Mouse (Mus musculus): ENCODE data around the gene Cd300ld. TPM values are rescaled to one million over a fixed set of nuclear protein-coding genes. Genes with fewer than 3 reads are reported as not detected.
"Not testable (repeated sequence)": the region's sequence is repeated elsewhere in the genome, so short reads cannot be mapped to it uniquely, and the experiment has no call there.

Gene Cd300ld
- total RNA-seq (2021), result not detected
- long read RNA-seq, experiment 1, result 0 reads
- long read RNA-seq, experiment 2, result 0 reads

DNA sequence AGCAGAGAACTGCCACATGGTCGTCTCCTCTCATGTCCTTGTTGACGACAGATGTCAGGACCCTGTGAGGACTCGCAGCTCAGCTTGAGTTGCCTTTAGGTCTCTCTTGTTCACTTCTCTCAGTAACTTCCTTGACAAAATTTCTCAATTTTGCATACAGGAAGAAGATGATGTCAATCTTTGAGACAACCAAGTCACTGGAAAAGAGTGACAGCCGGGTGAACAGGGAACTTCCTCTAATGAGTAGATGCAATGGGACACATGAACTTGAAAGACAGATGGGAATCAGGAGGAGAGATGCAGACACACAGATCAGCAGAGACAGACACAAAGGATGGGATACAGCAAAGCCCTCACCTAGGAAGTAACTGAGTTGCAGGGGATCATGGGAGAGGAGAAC is at the start of gene Cd300ld:
Gene Cd300ld, minus strand, starts transcription at position 130 of the 400 bp plus-strand sequence.
- Histone ChIP-seq H3K4me3 (no peak within 1 kb of the TSS), H3K27ac (no peak within 1 kb of the TSS)
- no peak for DNase-seq (ENCODE audit: low spot score in 2 of 2)
- no peak for TF ChIP-seq CTCF (conservative IDR thresholded peaks at IDR 0.05)

DNA sequence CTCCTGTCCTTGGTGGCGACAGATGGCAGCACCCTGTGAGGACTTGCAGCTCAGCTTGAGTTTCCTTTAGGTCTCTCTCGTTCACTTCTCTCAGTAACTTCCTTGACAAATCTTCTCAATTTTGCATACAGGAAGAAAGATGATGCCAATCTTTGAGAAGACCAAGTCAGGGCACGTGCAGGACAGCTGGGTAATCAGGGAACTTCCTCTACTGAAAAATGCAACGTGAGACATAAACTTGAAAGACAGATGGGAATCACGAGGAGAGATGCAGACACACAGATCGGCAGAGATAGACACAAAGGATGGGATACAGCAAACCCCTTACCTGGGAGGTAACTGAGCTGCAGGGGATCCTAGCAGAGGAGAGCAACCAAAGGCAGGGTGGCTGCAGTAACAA is 47.9 kb upstream of the Cd300ld start, which contains the start of gene Cd300ld5:
Gene Cd300ld5, minus strand, starts transcription at position 101 of the 400 bp plus-strand sequence.
- not testable (repeated sequence) for DNase-seq (ENCODE audit: low spot score in 2 of 2); H3K27ac ChIP-seq; H3K4me3 ChIP-seq

DNA sequence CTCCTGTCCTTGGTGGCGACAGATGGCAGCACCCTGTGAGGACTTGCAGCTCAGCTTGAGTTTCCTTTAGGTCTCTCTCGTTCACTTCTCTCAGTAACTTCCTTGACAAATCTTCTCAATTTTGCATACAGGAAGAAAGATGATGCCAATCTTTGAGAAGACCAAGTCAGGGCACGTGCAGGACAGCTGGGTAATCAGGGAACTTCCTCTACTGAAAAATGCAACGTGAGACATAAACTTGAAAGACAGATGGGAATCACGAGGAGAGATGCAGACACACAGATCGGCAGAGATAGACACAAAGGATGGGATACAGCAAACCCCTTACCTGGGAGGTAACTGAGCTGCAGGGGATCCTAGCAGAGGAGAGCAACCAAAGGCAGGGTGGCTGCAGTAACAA is 37.2 kb upstream of the Cd300ld start, which contains the start of gene Cd300ld4:
Gene Cd300ld4, minus strand, starts transcription at position 101 of the 400 bp plus-strand sequence.
- not testable (repeated sequence) for H3K27ac ChIP-seq; H3K4me3 ChIP-seq; DNase-seq (ENCODE audit: low spot score in 2 of 2)

DNA sequence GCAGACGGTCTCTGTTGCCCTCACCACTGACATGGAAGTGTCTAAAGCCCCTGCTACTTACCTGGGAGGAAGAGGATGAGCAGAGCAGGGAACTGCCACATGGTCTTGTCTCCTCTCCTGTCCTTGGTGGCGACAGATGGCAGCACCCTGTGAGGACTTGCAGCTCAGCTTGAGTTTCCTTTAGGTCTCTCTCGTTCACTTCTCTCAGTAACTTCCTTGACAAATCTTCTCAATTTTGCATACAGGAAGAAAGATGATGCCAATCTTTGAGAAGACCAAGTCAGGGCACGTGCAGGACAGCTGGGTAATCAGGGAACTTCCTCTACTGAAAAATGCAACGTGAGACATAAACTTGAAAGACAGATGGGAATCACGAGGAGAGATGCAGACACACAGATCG is 26.4 kb upstream of the Cd300ld start, which contains the start of gene Cd300ld2:
Gene Cd300ld2, minus strand, starts transcription at position 101 of the 400 bp plus-strand sequence.
- not testable (repeated sequence) for H3K4me3 ChIP-seq; DNase-seq (ENCODE audit: low spot score in 2 of 2)

DNA sequence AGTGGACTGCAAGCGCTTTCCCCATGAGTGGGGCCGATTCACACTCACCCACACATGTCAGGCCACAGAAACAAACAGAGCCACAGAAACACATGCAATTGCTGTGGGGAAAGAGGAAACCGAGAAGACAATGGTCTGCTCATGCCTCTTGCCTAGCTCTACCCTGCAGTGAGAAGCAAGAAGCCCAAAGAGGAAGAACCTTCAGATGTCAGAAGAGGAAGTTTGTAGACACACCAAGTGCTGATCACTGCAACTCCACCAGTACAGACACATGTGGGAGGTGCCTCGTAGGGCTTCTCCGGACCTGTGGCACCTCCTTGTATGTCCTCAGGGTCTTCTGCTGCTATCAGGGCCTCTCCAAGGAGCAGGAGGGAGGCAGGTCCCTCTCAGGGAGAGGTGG is 14.3 kb upstream of the Cd300ld start:
- Histone ChIP-seq H3K4me3 (no peak overlapping the region), H3K27ac (no peak overlapping the region)
- TF ChIP-seq CTCF (conservative IDR thresholded peaks at IDR 0.05), result no peak
- DNase-seq (ENCODE audit: low spot score in 2 of 2), result no peak

More for the DNA sequence above, 26.4 kb upstream of the Cd300ld start, which contains the start of gene Cd300ld2:
- H3K27ac ChIP-seq, result not testable (repeated sequence)

DNA sequence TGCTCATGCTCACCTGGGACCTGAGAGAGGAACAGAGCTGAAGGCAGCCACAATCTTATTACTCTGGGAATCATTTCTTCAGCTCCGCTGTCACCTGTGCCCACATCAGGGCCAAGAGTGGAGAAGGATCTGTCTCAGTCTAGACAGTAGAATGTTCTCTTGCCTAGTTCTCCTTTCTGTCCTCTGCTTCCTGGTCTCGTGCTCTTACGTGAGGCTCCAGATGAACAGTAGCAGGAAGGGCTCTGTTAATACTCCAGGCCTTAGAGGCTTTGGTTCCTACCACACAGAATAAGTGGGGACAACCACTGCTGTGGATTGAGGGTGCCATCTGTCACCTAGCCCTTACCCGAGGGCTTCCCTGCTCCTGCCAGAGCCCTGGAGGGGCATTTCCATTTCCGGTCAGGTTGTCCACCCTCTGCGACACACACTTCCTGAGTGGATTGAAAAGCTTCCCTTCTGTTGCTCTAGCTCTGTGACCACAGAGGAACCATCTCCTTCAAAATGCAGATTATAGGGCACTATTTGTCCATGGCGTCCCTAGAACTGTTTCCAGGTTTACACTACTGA is 11.8 kb upstream of the Cd300ld start, which contains the start of gene Cd300c2:
Gene Cd300c2, minus strand, starts transcription at position 407 of the 567 bp plus-strand sequence.
- Histone ChIP-seq H3K4me3 (no peak within 1 kb of the TSS), H3K27ac (no peak within 1 kb of the TSS)
- TF ChIP-seq CTCF (conservative IDR thresholded peaks at IDR 0.05), result no peak
- no peak for DNase-seq (ENCODE audit: low spot score in 2 of 2)

DNA sequence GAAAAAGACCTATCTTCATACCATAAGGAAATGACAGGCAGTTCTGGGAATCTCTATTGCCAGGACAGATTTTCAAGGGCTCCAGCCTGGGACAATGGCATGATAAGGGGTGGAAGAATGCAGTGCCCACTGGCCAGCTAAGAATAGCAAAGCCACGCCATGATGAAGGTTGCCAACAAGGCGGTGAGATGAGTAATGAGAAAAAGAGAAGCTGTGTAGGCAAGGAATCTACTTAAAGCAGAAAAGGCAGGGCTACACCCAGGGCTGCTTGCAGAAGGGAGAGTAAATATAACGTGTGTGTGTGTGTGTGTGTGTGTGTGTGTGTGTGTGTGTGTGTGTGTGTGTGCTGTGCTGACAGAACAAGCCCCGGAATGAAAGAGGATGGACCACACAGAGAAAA is 7.9 kb downstream of the Cd300ld start:
- TF ChIP-seq CTCF (conservative IDR thresholded peaks at IDR 0.05), result no peak
- Histone ChIP-seq H3K27ac (no peak overlapping the region), H3K4me3 (no peak overlapping the region)
- no peak for DNase-seq (ENCODE audit: low spot score in 2 of 2)

DNA sequence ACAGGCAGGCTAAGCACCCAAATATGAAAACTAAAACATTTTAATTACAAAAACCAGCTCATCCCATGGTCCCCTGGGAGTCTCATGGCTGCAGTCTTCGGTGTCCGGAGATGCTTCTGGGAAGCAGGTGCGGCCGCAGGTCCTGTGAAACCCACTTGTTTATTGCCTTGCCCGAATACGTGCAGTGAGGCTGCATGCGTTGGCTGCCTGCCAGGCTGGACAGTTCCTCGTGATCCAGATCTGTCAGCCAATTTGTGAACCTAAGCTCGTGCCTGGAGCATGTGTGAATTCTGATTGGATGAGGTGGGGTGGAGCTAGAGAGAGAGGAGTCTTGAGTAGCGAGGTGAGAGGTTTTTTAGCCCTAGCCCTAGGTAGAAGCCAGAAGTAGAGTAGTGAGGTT is 17.0 kb downstream of the Cd300ld start:
- no peak for DNase-seq (ENCODE audit: low spot score in 2 of 2)
- TF ChIP-seq CTCF (conservative IDR thresholded peaks at IDR 0.05), result no peak
- no peak overlapping the region for H3K4me3 ChIP-seq
- H3K27ac ChIP-seq, result no peak overlapping the region

DNA sequence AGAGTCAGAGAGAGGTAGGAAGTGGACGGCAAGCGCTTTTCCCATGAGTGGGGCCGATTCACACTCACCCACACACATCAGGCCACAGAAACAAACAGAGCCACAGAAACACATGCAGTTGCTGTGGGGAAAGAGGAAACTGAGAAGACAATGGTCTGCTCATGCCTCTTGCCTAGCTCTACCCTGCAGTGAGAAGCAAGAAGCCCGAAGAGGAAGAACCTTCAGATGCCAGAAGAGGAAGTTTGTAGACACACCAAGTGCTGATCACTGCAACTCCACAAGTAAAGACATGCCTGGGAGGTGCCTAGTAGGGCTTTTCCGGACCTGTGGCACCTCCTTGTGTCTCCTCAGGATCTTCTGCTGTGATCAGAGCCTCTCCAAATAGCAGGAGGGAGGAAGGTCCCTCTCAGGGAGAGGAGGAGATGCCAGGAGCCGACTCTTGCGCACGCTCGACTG is 20.9 kb downstream of the Cd300ld start, which contains the start of gene Cd300c:
Gene Cd300c, minus strand, starts transcription at position 406 of the 456 bp plus-strand sequence.
- TF ChIP-seq CTCF (conservative IDR thresholded peaks at IDR 0.05), result no peak
- Histone ChIP-seq H3K27ac (no peak within 1 kb of the TSS; the same call in 1 of the 2 replicates), H3K4me3 (no peak within 1 kb of the TSS)
- no peak for DNase-seq (ENCODE audit: low spot score in 2 of 2)

DNA sequence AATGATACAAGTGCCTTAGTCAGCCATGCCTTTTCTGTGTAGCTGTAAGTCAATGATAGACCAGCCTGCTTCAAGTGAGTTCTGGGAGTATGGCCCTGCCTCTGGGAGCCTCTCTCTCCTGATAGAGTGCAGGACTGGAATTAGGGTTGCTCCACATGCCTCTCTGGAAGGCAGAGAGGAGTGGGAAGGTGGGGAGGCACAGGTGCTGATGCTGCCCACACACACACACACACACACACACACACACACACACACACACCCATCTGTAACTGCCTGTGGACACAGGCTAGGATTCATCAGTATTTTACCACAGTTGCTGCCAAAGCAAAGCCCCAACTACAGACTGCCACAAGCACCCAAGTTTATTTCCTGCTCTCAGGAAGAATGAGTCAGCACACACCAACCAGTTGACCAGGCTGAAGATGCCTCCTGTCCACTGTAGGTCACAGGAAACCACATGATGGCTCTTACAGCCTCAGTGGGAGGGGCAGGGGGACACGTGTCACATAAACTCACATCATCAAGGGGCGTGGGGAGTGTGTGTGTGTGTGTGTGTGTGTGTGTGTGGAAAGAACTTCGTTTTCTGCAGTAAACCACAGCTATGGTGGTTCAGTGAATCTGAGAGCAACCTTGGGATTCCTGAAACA is 24.4 kb downstream of the Cd300ld start:
- TF ChIP-seq CTCF (conservative IDR thresholded peaks at IDR 0.05), result no peak
- Histone ChIP-seq H3K4me3 (no peak overlapping the region), H3K27ac (no peak overlapping the region)
- no peak for DNase-seq (ENCODE audit: low spot score in 2 of 2)

DNA sequence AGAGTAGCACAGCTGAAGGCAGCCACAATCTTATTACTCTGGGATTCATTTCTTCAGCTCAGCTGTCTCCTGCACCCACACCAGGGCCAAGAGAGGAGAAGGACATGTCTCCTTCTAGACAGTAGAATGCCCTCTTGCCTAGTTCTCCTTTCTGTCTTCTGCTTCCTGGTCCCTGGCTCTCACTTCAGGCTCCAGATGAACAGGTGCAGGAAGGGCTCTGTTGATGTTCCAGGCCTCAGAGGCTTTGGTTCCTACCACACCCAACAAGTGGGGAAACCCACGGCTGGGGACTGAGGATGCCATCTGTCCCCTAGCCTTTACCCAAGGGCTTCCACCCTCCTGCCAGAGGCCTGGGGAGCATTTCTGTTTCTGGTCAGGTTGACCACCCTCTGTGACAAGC is 29.4 kb downstream of the Cd300ld start:
- Histone ChIP-seq H3K27ac (no peak overlapping the region), H3K4me3 (no peak overlapping the region)
- TF ChIP-seq CTCF (conservative IDR thresholded peaks at IDR 0.05), result no peak
- DNase-seq (ENCODE audit: low spot score in 2 of 2), result no peak

DNA sequence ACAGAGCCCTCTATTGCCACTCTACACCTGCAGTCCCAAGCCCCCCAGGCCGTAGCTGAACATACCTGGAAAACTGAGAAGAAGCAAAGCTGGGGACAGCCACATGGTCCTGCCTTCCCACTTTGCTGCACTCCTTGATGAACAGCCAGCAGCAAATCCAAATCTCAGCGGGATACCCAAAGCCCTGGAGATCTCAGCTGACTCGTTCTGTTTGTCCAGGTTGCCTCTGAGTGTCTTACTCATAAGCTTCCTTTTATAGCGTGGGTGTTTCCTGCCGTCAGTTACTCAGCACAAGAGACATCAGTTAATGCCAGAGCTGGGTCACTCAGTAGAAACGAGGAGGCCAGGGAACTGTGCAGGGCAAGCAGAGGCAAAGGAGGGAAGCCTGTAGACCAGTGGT is 55.6 kb downstream of the Cd300ld start, which contains the start of gene Cd300lb:
Gene Cd300lb, minus strand, starts transcription at position 243 of the 400 bp plus-strand sequence.
- Histone ChIP-seq H3K4me3 (no peak within 1 kb of the TSS), H3K27ac (no peak within 1 kb of the TSS)
- TF ChIP-seq CTCF (conservative IDR thresholded peaks at IDR 0.05), result no peak
- DNase-seq (ENCODE audit: low spot score in 2 of 2), result no peak

DNA sequence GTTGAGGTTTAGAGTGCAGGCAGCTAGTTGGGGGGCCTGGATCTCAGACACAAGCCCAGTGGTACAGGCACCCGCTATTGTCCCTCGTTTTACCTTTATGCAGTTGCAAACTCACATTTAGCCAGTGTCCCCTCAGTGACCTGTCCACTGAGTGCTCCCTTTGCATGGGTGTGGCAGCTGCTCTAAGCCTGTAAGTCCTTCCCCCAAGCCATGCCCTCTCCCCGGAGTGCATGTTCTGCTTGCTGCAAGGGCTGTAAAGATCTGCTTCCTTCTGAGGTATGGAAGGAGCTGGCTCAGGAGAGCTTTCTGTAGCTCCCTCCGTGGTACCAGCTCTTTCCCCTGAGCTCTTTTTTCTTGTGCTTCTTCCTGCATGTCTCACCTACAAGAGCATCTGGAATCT is 56.1 kb downstream of the Cd300ld start:
- H3K4me3 ChIP-seq, result no peak overlapping the region
- no peak overlapping the region for H3K27ac ChIP-seq
- DNase-seq (ENCODE audit: low spot score in 2 of 2), result no peak
- no peak for TF ChIP-seq CTCF (conservative IDR thresholded peaks at IDR 0.05)

Other genes with a start within 250 kb of the Cd300ld start
- 1 to 10 TPM; 2.9 to 5.4 TPM for gene Kif19a, start 224.5 kb downstream of the Cd300ld start, total RNA-seq (2021)
- gene Btbd17, start 194.0 kb downstream of the Cd300ld start, total RNA-seq (2021), result 10 to 100 TPM; 21.7 to 22.9 TPM
- gene Gpr142, start 191.0 kb downstream of the Cd300ld start, total RNA-seq (2021), result not detected
- gene Gprc5c, start 138.8 kb downstream of the Cd300ld start, total RNA-seq (2021), result 1 to 10 TPM; 4.7 to 5.4 TPM
- under 1 TPM; 0.36 to 0.42 TPM for gene Cd300a, start 99.9 kb downstream of the Cd300ld start, total RNA-seq (2021)
- under 1 TPM in 1 of 2 experiments, not detected in 1; 0.12 TPM for gene Cd300lb, start 55.5 kb downstream of the Cd300ld start, total RNA-seq (2021)
- gene Cd300c, start 20.8 kb downstream of the Cd300ld start, total RNA-seq (2021), result not detected
- gene Cd300c2, start 12.0 kb upstream of the Cd300ld start, total RNA-seq (2021), result 1 to 10 TPM; 4.1 to 4.5 TPM
- gene Cd300ld2, start 26.3 kb upstream of the Cd300ld start, total RNA-seq (2021), result not detected
- gene Cd300ld4, start 37.1 kb upstream of the Cd300ld start, total RNA-seq (2021), result 1 to 10 TPM; 1.0 to 1.7 TPM
- gene Cd300ld5, start 47.8 kb upstream of the Cd300ld start, total RNA-seq (2021), result 1 to 10 TPM in 1 of 2 experiments, under 1 TPM in 1; 0.87 to 1.0 TPM
- gene Cd300ld3, start 58.5 kb upstream of the Cd300ld start, total RNA-seq (2021), result under 1 TPM in 1 of 2 experiments, not detected in 1; 0.87 TPM
- gene Cd300e, start 72.3 kb upstream of the Cd300ld start, total RNA-seq (2021), result under 1 TPM in 1 of 2 experiments, not detected in 1; 0.18 TPM
- gene Rab37, start 101.5 kb upstream of the Cd300ld start, total RNA-seq (2021), result 1 to 10 TPM; 3.3 to 3.4 TPM
- gene Cd300lf, start 144.1 kb upstream of the Cd300ld start, total RNA-seq (2021), result under 1 TPM; 0.38 to 0.49 TPM
- gene Slc9a3r1, start 173.4 kb upstream of the Cd300ld start, total RNA-seq (2021), result 10 to 100 TPM; 67.3 to 74.6 TPM
- gene Tmem104, start 197.6 kb upstream of the Cd300ld start, total RNA-seq (2021), result 10 to 100 TPM; 18.1 to 20.1 TPM
- 10 to 100 TPM; 20.5 to 20.6 TPM for gene Nat9, start 197.9 kb upstream of the Cd300ld start, total RNA-seq (2021)